Mouse (Mus musculus) embryonic fibroblast, embryonic 13.5 days (primary cell): ENCODE results near the gene Fam234b.

Experiments
- CTCF ChIP-seq: IDR thresholded peaks from 2 replicates; pipeline ENCODE4 v1.5.1; 2011; ENCODE audit warnings: mild to moderate bottlenecking, control low read depth, low read length, moderate library complexity, borderline replicate concordance; ENCODE audit not compliant: insufficient read depth
- POLR2A ChIP-seq: IDR thresholded peaks from 2 replicates; pipeline ENCODE4 v1.6.1; 2011; ENCODE audit warnings: low read depth, mild to moderate bottlenecking, control low read depth, low read length, moderate library complexity

GRCm38 (mm10) chr6:135168471-135168870 is 29.3 kb upstream of the Fam234b start:
- TF ChIP-seq POLR2A (no peak), CTCF (no peak)
